Mouse (Mus musculus): Measurements from ENCODE around the gene Egf.

The Egf gene

DNA sequence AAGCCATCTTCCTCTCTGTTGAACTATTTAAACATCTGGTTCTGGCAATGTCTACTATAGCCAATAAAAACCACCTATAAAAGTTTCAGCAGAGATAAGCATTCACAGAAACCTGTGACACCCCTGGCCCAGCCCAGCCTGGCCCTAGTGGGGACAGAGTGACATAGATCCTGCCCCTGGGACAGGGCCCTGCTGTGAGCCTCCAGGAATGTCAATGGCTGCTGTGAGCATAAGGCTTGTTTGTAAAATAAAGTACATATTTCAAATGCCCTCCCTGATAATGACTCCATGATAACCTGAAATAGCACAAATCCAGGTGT is 104.9 kb downstream of the Egf start:
- no peak for DNase-seq (ENCODE audit: low spot score)

DNA sequence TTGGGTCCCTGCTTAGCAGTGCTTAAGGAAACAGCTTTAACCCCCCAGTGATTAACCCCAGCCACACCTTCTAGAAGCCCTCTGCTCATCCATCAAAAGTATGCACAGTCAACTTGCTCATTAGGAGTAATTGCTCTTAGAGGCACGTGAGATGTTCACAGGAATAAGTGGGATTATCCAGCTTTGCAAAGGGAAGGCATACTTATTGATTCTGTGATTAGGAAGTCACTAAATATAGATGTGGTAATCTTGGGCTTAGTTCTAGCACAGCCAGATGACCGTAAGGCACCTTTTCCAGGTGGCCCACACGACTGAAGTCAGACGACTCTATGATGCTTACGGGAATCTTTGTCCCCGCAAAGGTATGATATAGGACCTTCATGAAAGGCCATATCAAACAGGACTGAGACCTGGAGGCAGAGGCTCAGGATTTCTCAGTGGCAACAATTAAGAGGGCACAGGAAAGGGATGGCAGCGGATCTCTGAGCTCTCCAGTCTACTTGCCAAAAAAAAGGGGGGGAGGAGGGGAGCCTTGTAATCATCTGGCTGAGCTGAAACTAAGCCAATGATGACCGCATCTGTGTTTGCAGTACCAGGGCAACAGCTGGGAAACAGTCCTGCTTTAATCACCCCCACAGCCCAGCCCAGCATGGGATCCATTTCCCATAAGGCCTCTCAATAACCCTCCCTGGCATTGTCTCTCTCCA is 105.4 kb downstream of the Egf start:
- DNase-seq (ENCODE audit: low spot score), result peak; percentile 65

DNA sequence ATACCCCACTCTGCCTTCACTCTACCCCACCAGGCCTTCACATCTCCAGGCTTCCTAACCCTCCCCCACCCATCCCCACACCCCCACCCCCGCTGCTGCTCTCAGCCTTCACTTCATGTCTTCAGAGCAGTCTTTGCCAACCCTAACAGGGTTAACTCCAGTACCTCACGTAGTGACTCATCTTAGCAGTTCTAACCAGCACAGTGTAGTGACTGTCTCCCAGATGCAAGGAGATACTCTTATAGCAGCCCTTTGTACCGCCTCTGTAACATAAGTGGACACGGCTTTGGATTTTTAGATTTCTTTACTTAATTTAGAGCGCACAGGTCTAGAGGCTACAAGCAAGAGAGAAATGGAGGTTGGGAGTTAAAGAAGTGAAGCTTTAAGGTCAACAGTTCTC is 106.5 kb downstream of the Egf start:
- DNase-seq (ENCODE audit: low spot score), result no peak

DNA sequence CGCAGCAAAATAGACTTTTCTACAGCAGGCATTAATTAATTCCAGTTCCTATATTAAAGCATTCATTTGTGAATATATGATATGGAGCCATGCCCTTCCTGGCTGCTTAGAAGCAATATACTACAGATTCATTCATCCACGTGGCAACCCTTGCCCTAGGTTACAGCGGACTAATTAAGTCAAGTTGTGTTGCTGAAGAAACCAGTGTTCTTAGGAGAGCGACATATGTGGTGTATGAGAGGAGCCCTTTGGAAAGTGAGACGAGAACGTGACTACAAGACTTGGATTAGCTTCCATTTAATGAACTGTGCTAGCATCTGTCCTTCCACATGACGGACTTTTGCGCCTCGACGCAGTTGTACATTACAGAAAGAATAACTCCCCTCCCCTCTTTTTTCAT is 107.8 kb downstream of the Egf start:
- no peak for DNase-seq (ENCODE audit: low spot score)

DNA sequence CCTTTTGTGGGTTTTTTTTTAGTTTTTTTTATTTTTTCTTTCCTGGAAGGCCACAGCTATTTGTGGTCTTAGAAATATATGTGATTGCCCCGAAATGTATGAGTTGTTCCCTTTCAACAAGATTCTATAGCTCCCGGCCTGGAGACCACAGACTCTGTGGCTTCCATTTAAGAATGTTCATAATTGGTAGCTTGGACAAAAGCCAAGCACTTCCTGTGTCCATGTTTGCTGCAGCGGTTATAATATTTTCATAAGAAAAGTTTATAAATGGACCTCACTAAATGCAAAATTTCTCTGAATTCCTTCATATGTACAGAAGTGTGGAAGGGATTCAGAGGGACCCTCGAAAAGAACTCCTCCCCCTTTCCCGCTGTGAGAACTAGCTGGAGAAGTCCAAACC is 108.3 kb downstream of the Egf start:
- no peak for DNase-seq (ENCODE audit: low spot score)

DNA sequence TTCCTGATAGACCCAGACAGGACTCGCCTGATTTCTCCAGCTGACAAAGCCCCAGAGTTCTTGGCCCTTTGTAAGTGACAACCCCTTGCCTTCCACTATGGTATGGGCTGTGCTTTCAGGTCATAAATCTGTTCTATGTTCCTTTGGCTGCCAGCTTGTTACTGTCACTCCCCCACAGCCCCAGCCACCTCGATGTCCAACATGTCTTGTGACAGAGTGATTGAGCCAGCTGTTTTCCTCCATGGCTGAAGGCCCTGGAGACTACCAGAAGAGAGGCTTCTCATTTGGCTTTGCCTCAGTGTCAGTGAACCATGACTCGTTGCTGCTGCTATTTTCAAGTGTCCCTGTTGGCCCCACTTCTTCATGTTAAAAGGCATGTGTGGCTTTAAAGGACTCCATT is 109.7 kb downstream of the Egf start:
- no peak for DNase-seq (ENCODE audit: low spot score)

DNA sequence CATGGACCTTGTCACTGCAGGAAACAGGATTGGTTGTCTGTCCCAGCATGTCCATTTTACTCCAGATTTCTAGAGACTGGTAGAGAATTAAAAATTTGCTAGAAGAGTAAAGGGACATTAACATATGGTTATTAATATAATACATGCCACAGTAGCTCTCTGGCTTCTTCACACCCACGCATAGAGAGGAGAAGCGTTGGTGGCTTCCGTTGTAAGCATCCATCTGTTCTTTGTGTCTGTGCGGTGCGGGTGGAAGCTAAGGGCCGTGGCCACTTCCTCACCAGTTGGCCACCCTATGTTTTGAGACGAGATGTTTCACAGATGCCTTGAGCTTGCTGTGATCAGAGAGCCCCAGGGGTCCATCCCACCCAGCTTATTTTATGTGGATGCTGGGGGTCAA is 113.5 kb downstream of the Egf start:
- DNase-seq (ENCODE audit: low spot score), result no peak

DNA sequence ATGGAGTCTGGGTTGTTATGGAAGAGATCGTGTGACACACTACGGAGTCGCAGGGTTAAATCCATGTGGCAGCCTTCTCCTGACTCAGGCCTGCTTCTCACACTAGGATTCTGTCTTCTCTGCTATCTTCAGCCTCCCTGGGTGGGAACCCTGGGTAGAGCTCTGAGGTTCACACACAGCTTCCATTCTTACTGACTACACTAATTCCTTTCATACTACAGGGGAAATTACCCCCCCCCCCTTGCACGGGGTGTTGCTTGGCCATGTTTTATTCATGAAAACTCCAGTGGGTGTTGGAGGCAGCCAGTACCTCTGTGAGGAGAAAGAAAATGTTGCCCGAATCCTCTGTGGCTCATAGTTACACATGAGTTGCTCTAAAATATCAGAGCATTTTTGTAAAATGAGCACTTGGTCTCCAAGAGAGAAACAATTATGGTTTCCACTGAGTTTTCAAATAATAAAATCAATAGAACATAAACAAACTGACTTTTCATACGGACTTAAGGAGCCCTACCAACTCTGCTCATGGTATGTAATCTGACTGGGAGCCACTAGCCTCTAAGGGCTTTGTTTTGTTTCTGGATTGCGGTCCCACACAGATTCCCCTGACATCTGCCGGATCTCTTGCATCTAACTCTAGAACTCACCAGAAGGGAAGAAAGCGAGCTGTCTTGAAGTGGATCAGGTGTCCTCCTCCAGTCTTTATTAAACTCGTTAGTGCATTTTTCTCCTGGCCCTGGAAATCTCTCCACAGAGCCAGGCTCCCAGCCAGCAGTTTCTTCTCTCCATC is 114.7 kb downstream of the Egf start:
- peak; percentile 61 for DNase-seq (ENCODE audit: low spot score)

DNA sequence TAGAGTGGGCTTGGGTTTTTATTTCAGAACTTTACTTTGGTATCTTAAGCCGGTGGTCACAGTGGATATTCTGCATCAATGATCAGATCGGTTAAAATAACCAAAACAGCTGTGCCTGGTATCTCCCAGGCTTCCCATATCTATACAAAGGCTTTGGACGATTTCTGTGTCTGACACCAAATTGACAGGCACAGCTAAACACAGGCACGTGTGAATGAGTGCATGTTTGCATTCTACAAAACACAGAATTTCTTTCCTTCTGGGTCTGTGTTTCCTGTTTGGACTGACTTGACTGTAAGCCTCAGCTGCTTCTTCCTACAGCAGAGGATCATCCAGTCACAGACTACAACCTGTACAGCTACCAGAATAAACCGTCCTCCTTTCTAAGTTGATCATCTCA is 115.4 kb downstream of the Egf start:
- no peak for DNase-seq (ENCODE audit: low spot score)

DNA sequence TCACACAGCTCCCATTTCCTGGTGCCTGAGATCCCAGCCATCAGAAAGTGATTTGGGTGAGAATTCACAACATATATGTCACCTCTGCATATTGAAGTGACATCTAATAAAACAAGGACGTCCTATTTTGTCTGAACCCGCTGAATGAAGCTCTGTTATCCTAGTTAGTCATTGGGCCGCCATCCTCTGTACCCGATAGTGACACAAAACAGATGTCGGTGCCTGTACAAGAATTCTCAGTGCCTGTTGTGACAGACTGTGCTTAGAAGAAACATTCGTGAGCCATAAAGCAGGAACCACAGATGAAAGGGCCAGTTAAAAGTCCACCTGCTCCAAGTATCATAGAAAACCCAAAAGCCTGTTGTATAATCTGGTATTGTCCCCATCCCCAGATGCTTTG is 117.7 kb downstream of the Egf start:
- DNase-seq (ENCODE audit: low spot score), result no peak

DNA sequence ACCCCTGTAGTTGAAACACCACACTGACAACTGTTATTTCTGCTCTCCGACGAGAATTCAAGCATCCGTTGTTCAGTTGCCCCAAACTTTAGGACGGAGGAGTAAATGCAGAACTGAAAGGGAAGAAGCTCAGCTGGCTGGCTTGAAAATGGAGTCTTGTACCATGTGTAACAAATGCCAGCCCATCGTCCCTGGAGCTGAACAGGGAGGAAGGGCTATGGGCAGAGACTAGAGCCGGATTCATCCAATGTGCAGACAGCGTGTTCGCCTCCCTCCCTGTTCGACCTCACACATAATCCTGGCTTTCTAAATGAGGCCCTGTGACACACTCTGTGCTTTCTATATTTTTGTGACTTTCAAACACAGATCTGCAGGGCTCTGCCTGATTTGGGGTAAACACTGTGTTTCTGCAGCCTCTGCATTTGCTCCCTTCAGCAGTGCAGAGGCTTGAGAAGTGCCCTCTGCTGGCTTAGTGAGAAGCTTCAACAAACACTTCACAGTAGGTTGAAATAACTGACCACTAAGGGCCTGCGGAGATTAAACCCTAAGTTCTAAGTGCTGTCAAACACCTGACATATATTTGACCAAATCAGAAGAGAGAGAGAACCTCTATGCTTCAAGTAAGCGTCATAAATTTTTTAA is 120.7 kb downstream of the Egf start:
- DNase-seq (ENCODE audit: low spot score), result peak; percentile 65

DNA sequence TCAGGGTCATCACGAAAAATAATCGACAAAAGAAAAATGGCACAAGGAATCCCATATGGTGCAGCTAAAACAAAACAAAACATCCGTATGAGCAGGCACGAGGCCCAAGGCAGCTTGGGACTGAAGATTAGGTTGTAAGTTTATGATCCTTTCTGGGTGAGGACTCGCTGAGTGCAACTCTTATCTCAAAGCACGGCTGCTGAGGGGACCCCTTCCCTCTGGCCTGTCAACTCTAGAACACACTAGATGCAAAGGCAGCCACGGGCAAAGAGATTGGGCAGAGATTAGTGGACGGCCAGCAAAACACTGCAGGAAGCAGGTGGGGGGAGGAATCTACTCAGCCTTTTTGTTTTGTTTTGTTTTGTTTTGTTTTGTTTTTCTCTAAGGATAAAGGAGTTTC is 121.6 kb downstream of the Egf start:
- DNase-seq (ENCODE audit: low spot score), result no peak

DNA sequence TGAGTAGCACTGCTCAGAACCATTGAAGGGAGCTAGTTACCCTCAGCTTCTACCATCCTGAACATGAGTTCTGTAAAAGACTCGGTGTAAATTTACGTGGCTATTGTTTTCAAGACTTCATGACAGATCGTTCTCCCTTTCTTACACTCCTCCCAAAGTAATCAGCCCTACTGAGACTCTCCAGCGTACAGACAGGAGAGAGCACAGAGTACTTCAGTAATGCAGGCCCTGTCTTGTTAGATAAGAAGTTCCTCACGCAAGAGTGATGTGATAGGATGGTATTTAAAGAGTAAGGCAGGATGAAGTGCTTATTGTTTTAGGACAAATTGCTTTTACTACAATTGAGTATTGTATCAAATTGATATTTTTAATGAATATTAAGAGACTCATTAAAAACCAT is 123.3 kb downstream of the Egf start:
- DNase-seq (ENCODE audit: low spot score), result no peak

DNA sequence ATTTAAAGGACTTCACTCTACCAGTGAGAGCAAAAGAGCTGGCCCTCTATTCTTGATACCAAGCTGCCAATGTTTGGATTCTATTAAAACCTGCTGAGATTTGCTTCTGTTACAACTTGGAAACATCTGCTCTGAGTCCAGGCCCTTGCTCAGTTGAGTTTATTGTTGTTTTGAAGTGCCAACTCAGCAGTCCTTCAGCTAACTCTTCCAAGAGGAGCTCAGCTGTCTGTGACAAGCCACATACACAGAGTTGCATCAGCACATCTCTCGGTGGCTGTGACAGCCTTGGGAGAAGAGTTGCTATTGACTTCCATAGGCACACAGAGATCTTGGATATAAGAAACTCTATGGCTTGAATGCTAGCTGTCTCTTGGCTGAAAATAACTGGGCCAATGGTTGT is 124.1 kb downstream of the Egf start:
- no peak for DNase-seq (ENCODE audit: low spot score)
